ENCODE assay signal across 8 mouse cellular contexts in genomic region chr11:5691775-5692174, GRCm38 (mm10). TPM values are rescaled to one million over a fixed set of nuclear protein-coding genes. Genes with fewer than 3 reads are reported as not detected.
DNase-seq lines count a peak whose midpoint lies in the region; ATAC-seq and TF ChIP-seq lines count a peak whose summit lies in the region.
"Had no signal": no experiment of that assay in that cellular context is flagged by ENCODE, and none has a peak within 500 bp of the region (broad histone marks: within the 10 kb centered on the region; RNA-seq: fewer than 3 reads in every experiment).

No protein-coding gene starts in this region.

- H3K36me3 ChIP-seq in hindbrain, embryonic 11.5 days (ENCODE audit: control insufficient read depth, insufficient read depth, low read length) = no peaks in the 10 kb centered on the region
- H3K36me3 ChIP-seq in hindbrain, embryonic 12.5 days = no peaks in the 10 kb centered on the region
- no peaks in the 10 kb centered on the region for H3K36me3 ChIP-seq in ES-E14 (ENCODE audit: control insufficient read depth, insufficient read depth, low read length, poor library complexity, severe bottlenecking)
- H3K36me3 ChIP-seq in embryonic facial prominence, embryonic 14.5 days (ENCODE audit: control insufficient read depth, insufficient read depth, low read length) = no peaks in the 10 kb centered on the region
- no peaks in the 10 kb centered on the region for H3K36me3 ChIP-seq in midbrain, embryonic 11.5 days (ENCODE audit: control insufficient read depth, insufficient read depth, low read length)
- H3K36me3 ChIP-seq: liver, embryonic 15.5 days had no signal

- no peak for ATAC-seq in hindbrain, embryonic 11.5 days (ENCODE audit: low FRiP score)
- ATAC-seq in hindbrain, embryonic 12.5 days (ENCODE audit: low FRiP score) = no peak
- ATAC-seq in embryonic facial prominence, embryonic 14.5 days (ENCODE audit: low read depth) = no peak
- no peak for ATAC-seq in midbrain, embryonic 11.5 days (ENCODE audit: low FRiP score)

- H3K4me3 ChIP-seq in hindbrain, embryonic 11.5 days (ENCODE audit: low read depth, low read length) = no peak overlapping the region
- H3K4me3 ChIP-seq in hindbrain, embryonic 12.5 days = no peak overlapping the region
- no peak overlapping the region for H3K4me3 ChIP-seq in ES-E14 (ENCODE audit: insufficient read depth in 1 of 2, low read depth in 1 of 2, low read length in 2 of 2, poor library complexity in 1 of 2, severe bottlenecking in 1 of 2)
- H3K4me3 ChIP-seq in embryonic facial prominence, embryonic 14.5 days (ENCODE audit: low read depth, low read length) = no peak overlapping the region
- H3K4me3 ChIP-seq in midbrain, embryonic 11.5 days (ENCODE audit: low read depth, low read length) = no peak overlapping the region
- H3K4me3 ChIP-seq: liver, embryonic 15.5 days had no signal

- no peaks in the 10 kb centered on the region for H3K27me3 ChIP-seq in hindbrain, embryonic 11.5 days (ENCODE audit: control insufficient read depth, insufficient read depth, low read length)
- H3K27me3 ChIP-seq in hindbrain, embryonic 12.5 days = no peaks in the 10 kb centered on the region
- H3K27me3 ChIP-seq in embryonic facial prominence, embryonic 14.5 days (replicated peaks; ENCODE audit: control insufficient read depth, insufficient read depth, low read length) = no peaks in the 10 kb centered on the region
- H3K27me3 ChIP-seq in midbrain, embryonic 11.5 days (ENCODE audit: control insufficient read depth, insufficient read depth, low read length) = no peaks in the 10 kb centered on the region
- H3K27me3 ChIP-seq: liver, embryonic 15.5 days had no signal

- in situ Hi-C loops in ES-E14 (cut with MboI; ENCODE audit: low sequenced_read_pairs in 2 of 2, unreplicated experiment in 2 of 2) = no loop called here

- 30% methylated on average over 7 of the region's 7 CpGs for WGBS in hindbrain, embryonic 11.5 days
- WGBS in hindbrain, embryonic 12.5 days = 36% methylated on average over 7 of the region's 7 CpGs
- WGBS in embryonic facial prominence, embryonic 14.5 days = 29% methylated on average over 7 of the region's 7 CpGs
- 36% methylated on average over 7 of the region's 7 CpGs for WGBS in midbrain, embryonic 11.5 days

- peak; percentile 66 for DNase-seq in hindbrain, embryonic 11.5 days (ENCODE audit: low spot score)
- DNase-seq in A20 (ENCODE audit: low read depth, low spot score) (peak; percentile 51), ES-E14 (ENCODE audit: low read depth, low spot score) (no peak)
- peak; percentile 72 for DNase-seq in embryonic facial prominence, embryonic 14.5 days (ENCODE audit: low spot score)
- peak; percentile 41 for DNase-seq in lung, postnatal 25 days (ENCODE audit: low spot score)
- DNase-seq in midbrain, embryonic 11.5 days (ENCODE audit: low spot score, missing footprints) = no peak

- H3K4me1 ChIP-seq in hindbrain, embryonic 11.5 days (replicated peaks; ENCODE audit: control insufficient read depth, insufficient read depth, low read length) = no peaks in the 10 kb centered on the region
- no peaks in the 10 kb centered on the region for H3K4me1 ChIP-seq in hindbrain, embryonic 12.5 days
- peaks cover 7 to 19% of the 10 kb centered on the region in 2 experiments; a peak in 3 of 4 replicates for H3K4me1 ChIP-seq in ES-E14 (ENCODE audit: control insufficient read depth in 2 of 2, insufficient read depth in 2 of 2, low read length in 2 of 2, poor library complexity in 1 of 2)
- no peaks in the 10 kb centered on the region for H3K4me1 ChIP-seq in embryonic facial prominence, embryonic 14.5 days (ENCODE audit: control insufficient read depth, insufficient read depth, low read length)
- H3K4me1 ChIP-seq in midbrain, embryonic 11.5 days (ENCODE audit: control insufficient read depth, insufficient read depth, low read length) = no peaks in the 10 kb centered on the region
- H3K4me1 ChIP-seq: liver, embryonic 15.5 days had no signal

- H3K9me3 ChIP-seq in hindbrain, embryonic 11.5 days (ENCODE audit: control insufficient read depth, low read length) = no peaks in the 10 kb centered on the region
- H3K9me3 ChIP-seq in hindbrain, embryonic 12.5 days (replicated peaks) = 0 out of 2 replicates have a peak, but pooled peaks cover 7% of the 10 kb centered on the region
- no peaks in the 10 kb centered on the region for H3K9me3 ChIP-seq in ES-E14 (ENCODE audit: control insufficient read depth, insufficient read depth, low read depth, low read length)
- H3K9me3 ChIP-seq in embryonic facial prominence, embryonic 14.5 days (ENCODE audit: control insufficient read depth, low read length) = no peaks in the 10 kb centered on the region
- no peaks in the 10 kb centered on the region for H3K9me3 ChIP-seq in midbrain, embryonic 11.5 days (ENCODE audit: control insufficient read depth, low read length)
- H3K9me3 ChIP-seq: liver, embryonic 15.5 days had no signal

- H3K4me2 ChIP-seq in hindbrain, embryonic 11.5 days (replicated peaks; ENCODE audit: low read depth, low read length) = no peak overlapping the region
- H3K4me2 ChIP-seq in hindbrain, embryonic 12.5 days (replicated peaks) = no peak overlapping the region
- H3K4me2 ChIP-seq in embryonic facial prominence, embryonic 14.5 days (ENCODE audit: low read depth, low read length) = no peak overlapping the region
- no peak overlapping the region for H3K4me2 ChIP-seq in midbrain, embryonic 11.5 days
- H3K4me2 ChIP-seq: liver, embryonic 15.5 days had no signal

- no peak overlapping the region for H3K27ac ChIP-seq in hindbrain, embryonic 11.5 days (ENCODE audit: low read depth, low read length)
- no peak overlapping the region for H3K27ac ChIP-seq in hindbrain, embryonic 12.5 days
- no peak overlapping the region for H3K27ac ChIP-seq in ES-E14 (ENCODE audit: insufficient read depth, low read depth, low read length, poor library complexity, severe bottlenecking)
- H3K27ac ChIP-seq in embryonic facial prominence, embryonic 14.5 days (replicated peaks; ENCODE audit: low read depth, low read length) = no peak overlapping the region
- H3K27ac ChIP-seq in midbrain, embryonic 11.5 days (ENCODE audit: low read depth, low read length) = no peak overlapping the region
- H3K27ac ChIP-seq: liver, embryonic 15.5 days had no signal

- no peak overlapping the region for H3K9ac ChIP-seq in hindbrain, embryonic 11.5 days (ENCODE audit: low read depth, low read length)
- no peak overlapping the region for H3K9ac ChIP-seq in hindbrain, embryonic 12.5 days
- no peak overlapping the region for H3K9ac ChIP-seq in ES-E14 (ENCODE audit: insufficient read depth, low read depth, low read length, poor library complexity, severe bottlenecking)
- no peak overlapping the region for H3K9ac ChIP-seq in embryonic facial prominence, embryonic 14.5 days (ENCODE audit: low read depth, low read length)
- no peak overlapping the region for H3K9ac ChIP-seq in midbrain, embryonic 11.5 days (ENCODE audit: low read length)
- H3K9ac ChIP-seq: liver, embryonic 15.5 days had no signal

TF ChIP-seq in ES-E14, 5 proteins besides CTCF, POLR2A, EP300 and RAD21:
- TF ChIP-seq ZC3H11A (IDR thresholded peaks at IDR 0.05; ENCODE audit: borderline replicate concordance, low read depth, low read length) (peak; percentile 50; the same call in 1 of the 2 replicates), MAFK (IDR thresholded peaks at IDR 0.05; ENCODE audit: insufficient read depth, low read depth, low read length) (no peak)

RNA-seq across cellular contexts. Expression of gene Mrps24, which starts 23.7 kb away (rescaled TPM):
- polyA plus RNA-seq in hindbrain, embryonic 11.5 days (2014; fragmentation: Nextera tagmentation; extraction: Ambion mirVana) = 164 and 170 TPM in 2 replicates
- polyA plus RNA-seq in hindbrain, embryonic 12.5 days (2016; fragmentation: Nextera tagmentation; extraction: Ambion mirVana) = 137 and 162 TPM in 2 replicates
- 125 and 170 TPM in 2 replicates for total RNA-seq in ES-E14 (2012; rRNA removed)
- polyA plus RNA-seq in embryonic facial prominence, embryonic 14.5 days (2014; fragmentation: Nextera tagmentation; extraction: Ambion mirVana) = 195 and 198 TPM in 2 replicates
- 161 and 164 TPM in 2 replicates for polyA plus RNA-seq in midbrain, embryonic 11.5 days (2014; fragmentation: Nextera tagmentation; extraction: Ambion mirVana)

Comparison
In these comparisons a context has a peak if more than half of its experiments do, and no peak if none do; other contexts are left out.
1. DNase-seq: peak in hindbrain, embryonic 11.5 days (single experiment), A20 (single experiment), embryonic facial prominence, embryonic 14.5 days (single experiment) and lung, postnatal 25 days (single experiment); none in ES-E14 (single experiment) and midbrain, embryonic 11.5 days (single experiment).